Mouse (Mus musculus) bone marrow macrophage, adult 2 months (primary cell): Measurements from ENCODE around the gene Tiam1.

Experiments used
- CTCF ChIP-seq: IDR thresholded peaks from 2 replicates; pipeline ENCODE4 v1.5.1; 2012; ENCODE audit warnings: low read depth, mild to moderate bottlenecking, low read length, moderate library complexity
- POLR2A ChIP-seq: IDR thresholded peaks from 2 replicates; pipeline ENCODE4 v1.6.1; 2012; ENCODE audit warnings: mild to moderate bottlenecking, low read depth, low read length, borderline replicate concordance

DNA sequence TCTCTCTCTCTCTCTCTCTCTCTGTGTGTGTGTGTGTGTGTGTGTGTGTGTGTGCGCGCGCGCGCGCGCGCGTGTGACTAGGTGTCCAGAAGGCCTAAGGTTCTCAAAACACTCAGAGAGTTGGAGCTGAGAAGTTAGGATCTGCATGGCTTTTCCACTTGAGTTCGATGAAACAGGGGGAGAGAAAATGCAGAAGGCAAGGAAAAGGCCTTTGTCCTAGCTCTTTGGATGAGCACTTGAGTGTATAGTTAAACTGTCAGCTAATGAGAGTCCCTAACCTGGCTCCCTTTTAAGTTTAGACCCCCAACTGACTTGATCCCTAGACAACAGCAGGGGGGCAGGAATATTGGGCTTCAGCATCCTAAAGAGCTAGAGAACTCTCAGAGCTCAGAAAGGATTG is 3.0 kb downstream of the Tiam1 start:
- TF ChIP-seq POLR2A = no peak
- TF ChIP-seq CTCF = no peak
